Mouse (Mus musculus) adrenal gland, postnatal 4 days (tissue): ENCODE measurements around the gene Arf5. TPM values are rescaled to one million over a fixed set of nuclear protein-coding genes. Genes with fewer than 3 reads are reported as not detected.
A peak's percentile ranks its signal among the peaks of the same experiment; 100 is the strongest.

Experiments
- DNase-seq, 2 experiments: peaks; one replicate each; pipeline ENCODE4 v3.0.0; 2021 to 2022; ENCODE audit warnings: low spot score in 2 of 2, mixed read lengths in 2 of 2
- total RNA-seq, 2 experiments: library from RNA; stranded (reverse); gene quantifications; 2 replicates each; pipeline ENCODE4 v1.2.3; 2021

Gene Arf5
- total RNA-seq, 2 experiments from 2014 or later, result 202 to 211 TPM

DNA sequence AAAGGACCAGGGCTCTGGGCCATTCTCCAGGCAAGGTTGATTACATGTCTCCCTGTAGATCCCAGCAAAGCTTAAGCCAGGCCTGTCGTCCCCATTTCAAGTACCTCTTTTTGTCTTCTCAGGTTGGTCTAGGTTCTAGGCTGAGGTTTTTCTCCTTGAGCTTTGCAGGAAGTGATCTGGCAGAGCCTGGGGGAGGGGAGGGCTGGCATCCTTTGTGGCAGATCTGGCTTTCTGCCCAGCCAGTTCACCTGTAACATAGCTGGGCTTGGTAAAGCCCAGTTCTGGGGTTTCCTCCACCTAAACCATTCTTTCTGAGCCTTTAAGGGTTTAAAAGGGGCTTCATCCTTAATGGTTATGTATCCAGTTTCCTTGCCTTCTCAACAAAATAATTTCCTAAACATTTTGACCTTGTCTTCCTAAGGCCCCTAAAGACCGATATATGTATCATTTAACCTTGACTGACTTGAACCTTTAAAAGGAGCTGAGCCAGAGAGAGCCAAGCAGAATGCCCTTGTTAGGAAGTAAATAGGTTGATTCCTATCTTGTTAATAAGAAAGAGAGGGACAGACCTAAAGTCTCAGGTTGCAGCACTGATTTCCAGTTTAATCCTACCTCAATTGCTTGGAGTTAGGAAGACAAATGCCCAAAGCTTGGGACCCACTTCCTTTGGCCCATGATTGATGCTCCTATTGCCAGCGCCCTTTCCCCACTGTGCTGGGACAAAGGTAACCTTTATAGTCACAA lies 3.9 kb downstream of the Arf5 start, which contains the start of gene Fscn3:
Gene Fscn3, plus strand, starts transcription at position 694 of the 744 bp plus-strand sequence.
- DNase-seq, result no peak

DNA sequence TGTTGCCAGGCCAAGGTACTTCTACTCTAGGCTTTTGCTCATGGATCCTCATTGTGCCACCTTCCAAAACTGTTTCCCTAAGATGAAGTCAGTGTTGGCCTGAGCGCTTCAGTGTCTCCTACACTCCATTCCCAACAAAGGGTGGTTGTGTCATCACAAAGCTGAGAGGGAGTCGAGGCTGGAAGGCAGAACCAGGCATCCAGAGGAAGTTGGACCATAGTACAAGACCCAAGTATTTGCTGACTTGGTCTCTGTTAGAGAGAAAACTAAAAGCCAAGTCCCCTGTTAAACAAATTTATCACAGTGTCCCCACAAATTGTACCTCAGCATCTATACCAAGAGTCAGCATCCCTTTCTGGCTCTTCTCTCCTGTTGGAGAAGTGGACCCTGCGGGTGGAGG lies 4.9 kb downstream of the Arf5 start, which contains the start of gene Gcc1:
Gene Gcc1, minus strand, starts transcription at position 101 of the 400 bp plus-strand sequence.
- no peak for DNase-seq

DNA sequence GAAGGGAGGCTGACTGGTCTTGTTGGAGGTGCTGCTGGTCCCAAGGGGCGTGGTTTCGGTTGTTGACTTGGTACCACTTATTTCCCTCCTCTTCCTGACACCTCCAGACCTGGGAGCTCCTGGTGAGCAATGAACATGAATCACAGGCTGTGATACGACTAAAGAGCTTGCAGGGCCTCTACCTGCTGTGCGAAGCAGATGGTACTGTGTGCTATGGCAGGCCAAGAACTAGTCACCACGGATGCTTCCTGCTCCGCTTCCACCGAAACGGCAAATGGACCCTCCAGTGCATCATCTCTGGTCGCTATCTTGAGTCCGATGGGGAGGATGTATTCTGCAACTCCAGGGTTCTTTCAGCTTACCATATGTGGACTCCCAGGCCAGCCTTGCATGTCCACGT lies 6.5 kb downstream of the Arf5 start:
- DNase-seq, result no peak

DNA sequence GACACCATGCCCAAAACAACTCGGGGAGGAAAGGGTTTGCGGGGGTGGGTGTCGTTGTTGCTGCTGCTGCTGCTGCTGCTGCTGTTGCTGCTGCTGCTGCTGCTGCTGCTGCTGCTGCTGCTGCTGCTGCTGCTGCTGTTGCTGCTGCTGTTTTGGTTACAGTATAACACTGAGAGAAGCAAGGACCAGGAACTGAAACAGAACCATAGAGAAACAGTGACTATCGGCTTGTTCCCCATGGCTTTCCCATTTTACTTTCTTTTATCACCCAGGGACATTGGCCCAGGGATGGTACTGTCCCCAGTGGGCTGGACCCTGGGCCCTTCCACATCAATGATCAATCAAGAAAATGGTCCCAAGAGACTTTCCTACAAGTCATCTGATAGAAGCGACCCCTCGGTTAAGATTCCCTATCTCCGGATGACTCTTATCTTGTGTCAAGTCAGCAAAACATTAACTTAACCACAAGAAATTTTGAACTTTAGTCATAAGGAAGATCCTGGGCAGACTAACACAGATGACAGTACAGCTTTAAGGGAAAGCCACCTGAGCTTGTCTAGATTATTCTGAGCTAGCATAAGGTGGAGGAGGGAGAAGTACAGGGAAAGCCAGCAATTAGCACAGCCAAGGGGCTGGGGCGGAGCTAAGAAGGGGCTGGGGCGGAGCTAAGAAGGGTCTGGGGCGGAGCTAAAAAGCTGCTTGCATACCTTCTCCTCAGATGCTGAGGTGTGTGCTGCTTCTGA lies 7.6 kb downstream of the Arf5 start:
- DNase-seq, result no peak

DNA sequence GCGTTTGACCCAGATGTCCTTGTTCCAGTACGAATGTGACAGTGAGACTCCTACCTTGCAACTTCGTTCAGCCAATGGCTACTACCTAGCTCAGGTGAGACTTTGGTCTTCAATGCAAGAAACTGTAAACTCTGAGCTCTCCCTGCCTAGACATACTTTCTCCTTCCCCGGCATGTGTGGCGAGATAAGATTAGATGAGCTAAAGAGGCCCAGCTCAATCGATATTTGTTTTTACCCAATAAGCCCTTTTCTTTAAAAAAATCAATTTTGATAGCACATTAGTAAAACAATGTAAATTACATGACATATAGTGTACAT lies 8.1 kb downstream of the Arf5 start:
- no peak for DNase-seq

DNA sequence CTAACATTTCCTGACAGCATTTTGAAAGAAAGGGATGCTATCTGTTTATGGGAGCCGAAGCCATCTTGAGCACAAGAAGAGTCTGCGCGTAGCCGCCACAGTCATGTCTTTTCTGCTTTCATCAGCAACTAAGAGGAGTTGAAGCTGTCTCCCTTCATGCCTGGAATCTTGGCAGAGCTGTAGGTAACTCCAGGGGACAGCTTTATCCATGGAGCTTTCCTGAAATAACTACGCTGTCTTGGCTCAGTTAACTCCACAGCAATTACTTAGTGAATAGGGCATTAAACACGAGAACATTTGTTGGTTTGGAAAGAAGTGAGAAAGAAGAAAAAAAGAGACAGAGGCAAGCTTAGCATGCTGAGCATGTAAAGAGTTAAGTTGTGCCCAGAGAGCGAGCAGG lies 24.6 kb downstream of the Arf5 start:
- no peak for DNase-seq

- no peak for DNase-seq
Observed at GRCm38 (mm10) chr6:28449253-28449652, 25.9 kb downstream of the Arf5 start, which contains the start of gene Pax4. Pax4 (minus strand) TSS chr6:28449353.

- DNase-seq, result no peak
Observed at GRCm38 (mm10) chr6:28450481-28450880, 27.1 kb downstream of the Arf5 start.

- no peak for DNase-seq
Observed at GRCm38 (mm10) chr6:28450977-28451376, 27.6 kb downstream of the Arf5 start.

GRCm38 (mm10) chr6:28459221-28459668 lies 35.9 kb downstream of the Arf5 start:
- DNase-seq, result no peak

DNA sequence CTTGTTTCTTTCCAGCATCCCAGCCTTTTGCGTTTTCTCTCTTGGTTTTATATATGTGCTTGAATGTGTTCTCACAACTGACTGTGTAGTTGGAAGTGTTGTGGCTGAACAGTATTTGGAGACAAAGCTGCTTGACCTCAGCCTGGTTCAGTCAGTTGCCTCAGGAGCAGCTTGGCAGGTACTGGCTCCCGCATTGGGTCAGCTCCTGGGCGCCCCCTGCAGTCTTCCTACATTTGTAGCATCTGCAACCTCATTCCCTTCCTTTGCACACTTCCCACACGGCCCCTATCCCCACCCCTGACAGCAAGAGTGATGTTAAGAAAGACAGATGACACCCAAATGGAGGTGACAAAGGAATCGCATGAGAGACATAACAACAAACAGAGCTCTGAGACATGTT lies 37.2 kb downstream of the Arf5 start:
- peak; percentile 18 to 41 for DNase-seq

GRCm38 (mm10) chr6:28464630-28465029 lies 41.3 kb downstream of the Arf5 start:
- DNase-seq, result no peak

DNA sequence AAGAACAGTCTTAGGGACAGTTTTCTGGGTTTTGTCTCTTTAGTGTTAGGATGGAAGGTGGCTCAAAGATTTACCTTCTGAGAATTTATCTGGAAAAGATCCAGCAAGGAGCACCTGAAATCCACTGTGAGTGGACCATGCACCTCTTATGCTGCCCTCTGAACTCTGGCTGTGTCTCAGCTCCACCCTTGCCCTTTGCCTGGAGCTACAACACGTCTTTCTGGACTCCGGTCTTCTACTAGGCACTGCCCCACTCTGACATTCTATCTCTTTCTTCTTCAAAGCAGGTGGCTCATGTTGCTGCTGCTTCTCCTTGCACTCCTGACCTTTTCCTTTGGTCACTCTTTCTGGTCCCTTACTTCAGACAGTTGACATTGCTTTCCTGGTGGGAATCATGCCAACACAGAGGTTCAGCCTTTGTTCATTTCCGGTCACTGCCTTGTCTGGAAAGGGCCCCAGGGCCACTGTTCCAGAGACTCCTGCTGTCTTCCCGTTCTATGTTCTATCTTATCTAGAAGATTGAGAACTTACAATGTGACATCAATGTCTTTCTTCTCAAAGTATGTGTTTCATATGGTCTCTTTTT lies 46.8 kb downstream of the Arf5 start:
- DNase-seq, result no peak

DNA sequence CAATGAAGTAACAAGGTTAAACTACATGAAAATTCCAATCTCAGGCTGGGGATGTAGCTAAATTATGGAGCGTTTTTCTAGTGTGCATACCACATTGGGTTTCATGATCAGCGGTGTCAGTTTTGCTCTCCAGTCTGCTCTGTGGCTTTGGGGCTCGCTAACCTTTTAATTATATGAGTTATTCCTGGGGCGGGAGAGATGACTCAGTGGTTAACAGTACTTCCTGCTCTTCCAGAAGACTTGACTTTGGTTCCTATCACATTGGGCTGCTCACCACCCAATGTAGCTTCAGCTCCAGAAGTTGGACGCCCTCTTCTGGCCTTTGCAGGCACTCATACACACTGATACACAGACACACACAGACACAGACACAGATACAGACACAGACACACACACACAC lies 47.3 kb downstream of the Arf5 start:
- DNase-seq, result no peak

- DNase-seq, result no peak
Observed at GRCm38 (mm10) chr6:28471284-28472035, 48.1 kb downstream of the Arf5 start.

- DNase-seq, result no peak
Observed at GRCm38 (mm10) chr6:28474211-28474610, 50.9 kb downstream of the Arf5 start.

- DNase-seq, result no peak
Observed at GRCm38 (mm10) chr6:28474839-28475238, 51.5 kb downstream of the Arf5 start, which contains the start of gene Snd1. Snd1 (plus strand) TSS chr6:28475139.
